Mouse (Mus musculus) cerebellum, adult 9-10 months (tissue): ENCODE measurements around the gene Ikzf3.
A peak's percentile ranks its signal among the peaks of the same experiment; 100 is the strongest.

Experiments
- DNase-seq: peaks from one replicate; pipeline ENCODE4 v3.0.0; 2022

Gene Ikzf3

GRCm38 (mm10) chr11:98563921-98564414, 18.1 kb upstream of the Ikzf3 start:
- DNase-seq = no peak

- DNase-seq = no peak
Observed at GRCm38 (mm10) chr11:98563025-98563424, 17.2 kb upstream of the Ikzf3 start.

GRCm38 (mm10) chr11:98560942-98561341, 15.1 kb upstream of the Ikzf3 start:
- no peak for DNase-seq

GRCm38 (mm10) chr11:98555124-98555700, 9.4 kb upstream of the Ikzf3 start:
- no peak for DNase-seq

GRCm38 (mm10) chr11:98553966-98554365, 8.1 kb upstream of the Ikzf3 start:
- DNase-seq = no peak

- peak; percentile 91 for DNase-seq
Observed at GRCm38 (mm10) chr11:98550975-98551828, 5.4 kb upstream of the Ikzf3 start, which contains the start of gene Zpbp2. Gene Zpbp2 (plus strand): TSS chr11:98551097.

GRCm38 (mm10) chr11:98550311-98550974, 4.6 kb upstream of the Ikzf3 start:
- DNase-seq = no peak

GRCm38 (mm10) chr11:98549363-98549762, 3.5 kb upstream of the Ikzf3 start:
- DNase-seq = no peak

- no peak for DNase-seq
Observed at GRCm38 (mm10) chr11:98547308-98547693, 1.5 kb upstream of the Ikzf3 start.

GRCm38 (mm10) chr11:98546529-98547307, 887 bp upstream of the Ikzf3 start:
- no peak for DNase-seq

GRCm38 (mm10) chr11:98544890-98545677, 747 bp downstream of the Ikzf3 start:
- DNase-seq = no peak

GRCm38 (mm10) chr11:98543414-98543813, 2.4 kb downstream of the Ikzf3 start:
- no peak for DNase-seq

GRCm38 (mm10) chr11:98542553-98542952, 3.3 kb downstream of the Ikzf3 start:
- DNase-seq = no peak

- no peak for DNase-seq
Observed at GRCm38 (mm10) chr11:98540319-98540718, 5.5 kb downstream of the Ikzf3 start.

GRCm38 (mm10) chr11:98537480-98538034, 8.3 kb downstream of the Ikzf3 start:
- no peak for DNase-seq

GRCm38 (mm10) chr11:98526824-98527461, 18.9 kb downstream of the Ikzf3 start:
- no peak for DNase-seq

GRCm38 (mm10) chr11:98525140-98525539, 20.7 kb downstream of the Ikzf3 start:
- DNase-seq = no peak

GRCm38 (mm10) chr11:98520468-98520867, 25.4 kb downstream of the Ikzf3 start:
- DNase-seq = no peak

- DNase-seq = no peak
Observed at GRCm38 (mm10) chr11:98513356-98513936, 32.4 kb downstream of the Ikzf3 start.

GRCm38 (mm10) chr11:98512881-98513280, 33.0 kb downstream of the Ikzf3 start:
- DNase-seq = no peak

GRCm38 (mm10) chr11:98510125-98510524, 35.7 kb downstream of the Ikzf3 start:
- DNase-seq = no peak
